Mouse (Mus musculus): ENCODE measurements around the gene Cacna1b.

Cacna1b gene

GRCm38 (mm10) chr2:24763115-24763557, at the start of gene Cacna1b:
Gene Cacna1b (minus strand): TSS chr2:24763152.
- no peak for DNase-seq (ENCODE audit: low read depth, low spot score)

DNA sequence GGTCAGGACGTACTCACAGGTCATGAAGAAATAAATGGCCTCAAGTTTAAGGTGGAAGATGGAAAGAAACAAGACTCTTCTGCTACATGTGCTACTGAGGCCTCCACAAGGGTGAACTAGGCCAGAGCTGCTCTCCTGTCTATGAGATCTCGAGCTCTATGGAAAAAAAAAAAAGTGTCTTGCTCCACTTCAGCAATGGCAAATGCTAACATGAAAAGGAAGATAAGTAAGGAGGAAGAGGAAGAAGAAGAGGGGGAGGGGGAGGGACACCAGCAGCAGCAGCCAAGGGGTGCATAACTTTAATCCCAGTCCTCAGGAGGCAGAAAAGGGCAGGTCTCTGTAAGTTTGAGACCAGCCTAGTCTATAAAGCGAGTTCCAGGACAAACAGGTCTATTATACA, 46.8 kb upstream of the Cacna1b start:
- no peak for DNase-seq (ENCODE audit: low read depth, low spot score)

- DNase-seq (ENCODE audit: low read depth, low spot score): no peak
These were observed 44.7 kb upstream of the Cacna1b start for GRCm38 (mm10) chr2:24807691-24808090.

- DNase-seq (ENCODE audit: low read depth, low spot score): no peak
These were observed 44.1 kb upstream of the Cacna1b start for GRCm38 (mm10) chr2:24807036-24807435.

DNA sequence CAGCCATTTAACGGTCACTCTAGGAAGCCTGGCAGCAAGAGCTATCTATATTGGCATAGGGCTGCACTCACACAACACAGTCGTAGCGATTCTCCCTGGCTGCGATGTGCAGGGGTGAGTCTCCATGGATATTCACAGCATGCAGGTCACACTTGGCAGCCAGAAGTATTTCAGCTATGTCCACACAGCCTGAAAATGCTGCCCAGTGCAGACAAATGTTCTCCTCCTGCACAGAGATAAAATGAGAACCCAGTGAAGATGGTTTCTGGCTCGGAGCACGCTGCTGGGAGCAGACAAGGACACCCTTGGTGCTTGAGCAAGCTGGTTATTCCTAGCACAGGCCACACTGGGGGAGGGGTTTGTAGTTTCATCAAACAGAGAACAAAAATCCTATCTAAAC, 43.2 kb upstream of the Cacna1b start:
- no peak for DNase-seq (ENCODE audit: low read depth, low spot score)

DNA sequence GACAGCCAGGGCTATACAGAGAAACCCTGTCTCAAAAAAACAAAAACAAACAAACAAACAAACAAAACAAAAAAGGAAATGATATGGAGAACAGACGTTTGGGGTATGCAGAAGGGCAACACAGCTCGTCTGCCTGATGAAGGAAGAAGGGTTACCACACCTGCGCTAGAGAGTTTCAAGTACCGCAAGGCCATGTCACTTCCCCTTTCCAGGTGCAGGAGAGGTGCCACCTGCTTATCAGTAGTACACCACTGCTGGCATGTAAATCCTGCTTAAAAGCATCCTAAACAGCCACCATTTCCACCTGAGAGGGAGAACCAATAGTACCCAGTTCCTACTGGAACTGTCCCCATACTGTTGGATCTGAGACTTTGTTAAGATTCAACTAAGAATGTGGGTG, 42.7 kb upstream of the Cacna1b start:
- DNase-seq (ENCODE audit: low read depth, low spot score): no peak

DNA sequence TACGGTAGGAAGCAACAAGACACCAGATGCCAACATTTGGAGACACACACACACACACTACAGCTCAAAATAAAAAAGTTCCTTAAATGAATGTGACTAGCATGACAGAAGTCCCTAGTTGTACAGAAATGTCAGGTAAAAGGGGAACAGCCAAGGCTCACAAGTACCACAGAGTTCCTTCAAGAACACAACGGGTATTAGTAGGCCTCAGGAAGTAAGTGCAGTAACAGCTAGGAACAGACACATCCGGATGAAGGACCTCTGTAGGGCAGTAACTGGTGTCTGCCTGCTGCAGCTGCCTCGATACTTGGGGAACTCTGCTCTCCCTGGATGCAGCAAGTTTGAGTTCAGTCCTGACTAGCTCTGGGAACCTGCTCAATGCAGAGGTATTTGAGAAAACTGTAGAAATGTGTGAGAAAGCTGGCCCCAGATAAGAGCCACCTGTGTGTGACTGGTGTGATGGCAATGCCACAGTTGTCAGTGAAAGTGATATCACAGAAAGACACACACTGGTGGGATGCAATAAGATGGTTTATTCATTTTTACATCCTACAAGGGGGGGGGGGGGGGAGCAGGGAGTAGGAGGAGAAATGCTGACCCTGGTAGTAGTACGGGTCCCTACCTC, 34.0 kb upstream of the Cacna1b start:
- DNase-seq (ENCODE audit: low read depth, low spot score): no peak

- no peak for DNase-seq (ENCODE audit: low read depth, low spot score)
These were observed 24.3 kb upstream of the Cacna1b start for GRCm38 (mm10) chr2:24787250-24787649.

DNA sequence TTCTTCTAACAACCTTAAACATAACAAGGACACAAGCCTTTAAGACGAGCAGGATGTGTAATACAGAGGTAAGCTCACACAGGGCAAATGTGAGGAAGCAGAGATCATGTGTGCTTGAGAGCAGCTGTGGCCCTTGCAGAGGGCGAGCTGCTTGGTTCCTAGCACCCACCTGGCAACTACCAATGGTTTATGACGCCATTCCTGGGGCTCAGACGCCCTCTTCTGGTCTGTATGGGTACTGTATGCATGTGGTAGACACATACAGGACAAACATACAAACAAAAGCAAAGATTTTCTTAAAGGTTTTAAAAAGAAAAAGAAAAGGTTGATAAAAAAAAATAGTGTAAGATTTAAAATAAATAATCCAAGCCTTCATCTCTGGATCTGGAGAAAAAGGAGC, 18.3 kb upstream of the Cacna1b start:
- no peak for DNase-seq (ENCODE audit: low read depth, low spot score)

- DNase-seq (ENCODE audit: low read depth, low spot score): no peak
These were observed 13.9 kb upstream of the Cacna1b start for GRCm38 (mm10) chr2:24776831-24777230.

GRCm38 (mm10) chr2:24775951-24776587, 13.1 kb upstream of the Cacna1b start:
- no peak for DNase-seq (ENCODE audit: low read depth, low spot score)

DNA sequence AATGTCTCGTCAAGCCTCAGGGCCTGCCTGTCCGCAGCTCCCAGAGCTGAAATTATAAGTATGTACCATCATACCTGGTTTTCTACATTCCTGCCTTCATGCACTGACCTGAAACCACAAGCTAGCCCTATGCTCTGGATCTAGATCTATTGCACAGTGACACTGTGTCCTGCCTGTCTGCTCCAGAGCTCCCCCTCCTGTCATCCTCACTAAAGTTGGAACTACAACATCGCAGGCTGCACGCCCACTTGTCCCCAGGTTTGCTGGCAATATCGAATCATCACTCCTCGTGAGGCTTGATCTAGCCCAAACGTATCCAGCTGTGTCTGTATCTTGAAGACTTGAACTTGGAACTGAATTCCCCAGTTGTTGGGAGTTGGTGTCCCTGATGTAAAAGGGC, 11.9 kb upstream of the Cacna1b start:
- no peak for DNase-seq (ENCODE audit: low read depth, low spot score)

DNA sequence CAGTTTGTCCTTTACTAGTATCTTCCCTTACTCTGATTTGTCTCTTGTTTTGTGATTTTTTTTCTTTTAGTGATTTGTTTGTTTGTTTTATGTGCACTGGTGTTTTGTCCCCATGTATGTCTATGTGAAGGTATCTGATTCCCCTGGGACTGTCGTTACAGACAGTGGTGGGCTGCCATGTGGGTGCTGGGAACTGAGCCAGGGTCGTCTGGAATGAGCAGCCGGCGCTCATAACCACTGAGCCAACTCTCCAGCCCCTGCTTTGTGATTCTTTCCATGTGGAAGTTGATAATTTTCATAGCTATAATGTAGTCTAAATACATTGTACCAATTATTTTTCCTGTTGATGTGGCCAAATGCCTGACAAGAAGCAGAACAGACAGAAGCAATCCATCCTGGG, 7.9 kb upstream of the Cacna1b start:
- no peak for DNase-seq (ENCODE audit: low read depth, low spot score)

- no peak for DNase-seq (ENCODE audit: low read depth, low spot score)
These were observed 449 bp downstream of the Cacna1b start for GRCm38 (mm10) chr2:24762446-24762960.

DNA sequence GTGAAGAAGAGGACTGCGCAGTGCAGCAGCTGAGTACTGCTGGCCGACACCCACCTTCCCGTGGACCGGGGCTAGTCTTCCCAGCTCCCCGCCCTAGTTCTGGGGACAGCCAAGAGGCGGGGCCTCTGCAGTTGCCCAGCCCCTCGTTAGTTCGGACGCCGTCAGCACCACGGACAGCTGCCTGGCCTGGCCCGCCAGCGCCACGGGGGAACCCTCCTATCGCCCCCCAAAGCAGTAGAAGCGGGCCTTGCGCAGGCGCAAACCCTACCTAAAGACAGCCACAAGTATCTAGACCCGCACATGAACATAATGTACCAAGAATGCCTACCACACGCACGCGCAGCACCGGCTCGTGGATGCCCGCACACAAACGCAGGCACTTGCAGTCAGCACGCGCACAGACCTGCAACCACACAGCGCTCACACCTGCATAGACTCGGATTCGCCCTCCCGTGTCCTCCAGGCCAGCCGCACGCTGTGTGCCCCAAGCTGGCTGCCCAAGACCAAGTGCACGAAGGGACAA, 968 bp downstream of the Cacna1b start:
- no peak for DNase-seq (ENCODE audit: low read depth, low spot score)

DNA sequence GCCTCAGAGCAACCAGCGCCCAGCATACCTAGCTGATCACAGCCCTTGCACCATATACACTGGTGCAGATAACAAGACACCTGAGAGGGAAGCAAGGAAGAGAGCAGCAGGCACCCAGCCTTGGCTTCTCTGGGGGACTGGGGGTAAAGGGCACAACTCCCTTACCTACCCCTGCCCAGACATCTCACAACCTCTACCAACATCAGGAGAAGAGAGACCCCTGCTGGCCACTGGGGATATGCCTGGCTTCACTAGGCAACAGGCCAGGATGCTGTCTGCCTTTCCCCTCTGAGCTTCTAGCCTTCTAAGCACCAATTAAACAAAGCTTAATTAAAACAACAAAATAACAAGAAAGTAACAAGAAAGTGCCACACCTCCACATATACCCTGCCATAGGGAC, 7.7 kb downstream of the Cacna1b start:
- DNase-seq (ENCODE audit: low read depth, low spot score): no peak

DNA sequence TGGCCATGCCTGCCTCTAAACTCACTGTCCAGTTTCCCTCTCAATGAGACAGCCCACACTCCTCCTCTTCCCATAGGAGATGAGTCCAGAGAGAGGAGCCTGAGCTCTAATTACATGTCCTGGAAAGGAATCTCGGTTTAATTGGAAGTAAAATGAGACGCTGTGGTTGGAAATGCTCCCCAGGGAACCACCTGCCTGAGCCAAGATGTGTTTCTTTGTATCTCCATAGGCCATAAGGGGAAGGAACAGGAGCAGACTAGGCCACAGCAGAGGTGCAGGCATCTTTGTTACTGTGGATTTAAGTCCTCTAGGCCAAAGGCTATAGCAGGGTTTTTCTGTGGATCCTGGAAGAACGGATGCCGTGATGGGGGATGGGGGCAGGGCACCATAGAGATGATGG, 10.4 kb downstream of the Cacna1b start:
- no peak for DNase-seq (ENCODE audit: low read depth, low spot score)

DNA sequence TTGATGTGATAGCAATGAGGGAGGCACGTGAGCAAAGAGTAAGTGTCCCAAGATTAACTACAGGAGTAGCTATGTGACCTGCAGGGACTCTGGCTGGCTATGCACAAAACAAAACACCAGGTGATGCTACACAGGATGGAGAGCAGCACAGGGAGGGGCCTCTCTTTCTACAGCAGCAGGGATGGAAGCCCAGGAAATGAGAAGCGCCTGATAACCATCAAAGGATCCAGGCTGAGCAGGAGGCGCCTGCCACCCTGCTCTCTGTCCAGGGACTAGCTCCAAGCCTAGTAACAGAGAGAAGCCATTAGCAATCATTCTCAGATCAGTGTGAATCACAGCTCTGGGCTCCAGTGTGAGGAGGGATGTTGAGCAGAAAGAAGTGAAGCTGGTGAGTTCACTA, 12.9 kb downstream of the Cacna1b start:
- DNase-seq (ENCODE audit: low read depth, low spot score): no peak

DNA sequence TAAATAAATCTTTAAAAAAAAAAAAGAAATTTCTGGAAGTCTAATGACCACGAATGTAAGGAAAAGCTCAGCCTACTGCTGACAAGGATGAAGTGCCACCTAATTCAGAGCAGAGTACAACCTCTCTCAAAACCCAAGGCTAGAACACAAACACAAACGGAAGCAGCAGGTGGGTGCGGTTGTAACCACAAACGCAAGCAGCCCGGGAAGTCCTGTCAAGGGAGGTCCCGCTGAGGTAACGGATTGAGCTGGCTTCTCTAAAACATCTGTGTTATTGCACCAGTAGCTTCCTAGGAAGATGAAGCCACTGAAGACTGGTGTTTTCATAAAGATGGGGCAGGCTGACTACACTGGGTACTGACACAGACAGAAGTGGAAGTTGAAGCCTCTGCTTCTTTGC, 15.1 kb downstream of the Cacna1b start:
- DNase-seq (ENCODE audit: low read depth, low spot score): no peak

- no peak for DNase-seq (ENCODE audit: low read depth, low spot score)
These were observed 23.3 kb downstream of the Cacna1b start for GRCm38 (mm10) chr2:24739701-24740100.

GRCm38 (mm10) chr2:24733157-24733556, 29.8 kb downstream of the Cacna1b start:
- DNase-seq (ENCODE audit: low read depth, low spot score): no peak

DNA sequence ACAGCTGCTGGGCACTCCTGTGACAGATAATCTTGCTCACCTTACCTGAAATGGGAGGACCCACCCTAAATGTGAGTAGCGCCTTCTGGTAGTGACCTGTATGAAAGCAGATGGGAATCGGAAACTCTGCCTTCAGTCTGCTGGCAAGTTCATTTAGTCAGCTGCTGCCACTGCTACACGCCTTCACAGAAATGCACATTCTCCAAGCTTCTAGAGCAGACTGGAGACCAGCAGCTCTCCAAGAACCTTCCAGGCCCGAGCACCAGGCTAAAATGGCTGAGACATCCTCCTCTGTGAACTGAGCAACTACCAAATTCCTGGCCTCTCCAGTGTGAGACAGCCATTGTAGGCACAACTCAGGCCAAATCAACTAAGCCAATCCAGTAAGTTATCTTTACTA, 37.1 kb downstream of the Cacna1b start:
- DNase-seq (ENCODE audit: low read depth, low spot score): no peak

All from WW6 (cell line).